Mouse (Mus musculus): ENCODE data around the gene Tmeff1.

DNA sequence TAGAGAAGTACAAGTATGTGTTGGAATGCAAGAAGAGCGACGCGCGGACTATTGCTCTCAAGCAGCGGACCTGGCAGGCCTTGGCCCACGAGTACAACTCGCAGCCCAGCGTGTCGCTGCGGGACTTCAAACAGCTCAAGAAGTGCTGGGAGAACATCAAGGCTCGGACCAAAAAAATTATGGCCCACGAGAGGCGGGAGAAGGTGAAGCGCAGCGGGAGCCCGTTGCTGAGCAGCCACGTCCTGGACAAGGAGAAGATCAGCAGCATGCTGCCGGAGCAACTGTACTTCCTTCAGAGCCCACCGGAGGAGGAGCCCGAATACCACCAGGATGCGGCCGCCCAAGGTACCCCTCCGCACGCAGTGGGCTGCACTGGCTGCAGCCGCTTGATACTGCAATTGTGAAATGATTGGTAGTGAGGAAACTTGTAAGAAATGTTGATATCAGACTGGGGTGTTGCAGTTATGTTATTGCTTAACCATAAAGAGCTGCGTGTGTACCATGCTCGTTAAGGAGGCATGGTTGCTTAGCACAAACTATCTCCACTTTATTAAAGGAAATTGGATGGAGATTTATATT, 32.4 kb upstream of the Tmeff1 start:
- TF ChIP-seq ZNF384 (IDR thresholded peaks at IDR 0.05; ENCODE audit: low read depth, low read length) (no peak), HCFC1 (IDR thresholded peaks at IDR 0.05; ENCODE audit: borderline replicate concordance, insufficient read depth, low read length) (no peak), CHD2 (IDR thresholded peaks at IDR 0.05; ENCODE audit: low read depth, low read length) (no peak), ZC3H11A (IDR thresholded peaks at IDR 0.05; ENCODE audit: borderline replicate concordance, low read depth, low read length) (no peak)
